Mouse (Mus musculus): ENCODE measurements around the gene Try4.
"Not testable (repeated sequence)": the region's sequence is repeated elsewhere in the genome, so short reads cannot be mapped to it uniquely, and the experiment has no call there.

The Try4 gene

DNA sequence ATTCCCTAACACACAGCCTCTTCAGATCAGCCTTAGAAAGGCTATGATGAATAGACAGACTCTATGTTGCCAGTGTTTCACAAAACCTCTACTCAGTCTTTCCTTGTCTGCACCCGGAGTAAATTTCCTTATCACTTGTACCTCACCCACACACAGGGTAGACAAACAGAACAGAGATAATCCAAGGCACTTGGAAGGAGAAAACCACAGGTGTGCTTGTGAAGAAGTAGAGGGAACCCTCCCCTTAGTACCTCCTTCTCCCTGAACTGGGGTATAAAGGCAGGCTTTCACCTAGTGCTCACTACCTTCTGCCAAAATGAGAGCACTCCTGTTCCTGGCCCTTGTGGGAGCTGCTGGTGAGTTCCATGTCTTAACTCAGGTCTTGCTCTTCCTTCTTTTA is at the start of gene Try4:
Gene Try4 (plus strand): TSS at position 301 of the 400 bp plus-strand sequence.
- DNase-seq (ENCODE audit: low spot score): no peak

DNA sequence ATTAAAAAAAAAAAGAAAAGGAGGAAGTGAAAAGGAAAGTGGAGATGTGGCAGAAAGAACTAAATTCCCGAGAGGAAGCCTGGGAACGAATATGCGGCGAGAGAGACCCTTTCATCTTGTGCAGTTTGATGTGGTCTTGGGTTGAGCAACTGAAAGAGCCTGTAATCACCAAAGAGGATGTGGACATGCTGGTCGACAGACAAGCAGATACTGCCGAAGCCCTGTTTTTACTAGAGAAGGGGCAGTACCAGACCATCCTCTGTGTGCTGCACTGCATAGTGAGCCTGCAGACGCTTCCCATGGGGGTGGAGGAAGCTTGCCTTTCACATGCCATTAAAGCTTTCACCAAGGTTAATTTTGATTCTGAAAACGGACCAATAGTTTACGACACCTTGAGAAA is 48.8 kb upstream of the Try4 start:
- DNase-seq (ENCODE audit: low spot score): not testable (repeated sequence)

DNA sequence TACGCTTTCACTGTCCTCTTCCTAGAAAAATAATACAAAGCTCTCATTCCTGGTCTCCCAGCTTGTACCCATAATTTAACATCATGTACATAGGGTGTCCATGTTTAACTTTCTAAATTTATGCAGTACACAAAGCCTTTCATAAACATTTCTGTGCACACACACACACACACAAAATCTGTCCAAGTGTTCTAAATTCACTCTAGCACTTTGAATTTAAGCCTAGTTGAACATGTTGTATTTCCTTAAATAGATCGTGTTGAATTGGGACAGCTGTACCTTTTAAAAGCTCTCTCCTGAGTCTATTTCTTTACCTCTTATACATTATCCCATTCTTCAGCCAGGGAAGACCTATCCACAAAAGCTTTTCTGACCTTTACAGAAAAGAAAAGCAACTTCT is 45.6 kb upstream of the Try4 start:
- no peak for DNase-seq (ENCODE audit: low spot score)

DNA sequence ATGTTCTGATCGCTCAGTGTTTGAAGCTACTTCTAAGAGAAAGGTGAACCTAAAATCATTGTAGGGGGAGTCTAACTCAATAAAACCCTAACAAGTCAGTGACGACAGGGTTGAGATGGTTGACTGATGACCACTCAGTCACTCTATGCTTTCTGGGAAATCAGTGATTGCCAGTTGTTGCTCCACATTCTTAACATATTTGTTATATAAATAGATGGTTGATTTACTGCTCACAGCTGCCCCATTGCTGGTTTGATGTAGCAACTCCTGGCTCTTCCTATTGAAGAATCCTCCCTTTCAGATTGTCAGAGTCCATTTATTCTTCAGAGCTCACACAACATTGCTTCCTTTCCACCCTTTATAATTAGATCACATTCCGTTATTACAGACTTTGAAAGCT is 44.6 kb upstream of the Try4 start:
- DNase-seq (ENCODE audit: low spot score): no peak

DNA sequence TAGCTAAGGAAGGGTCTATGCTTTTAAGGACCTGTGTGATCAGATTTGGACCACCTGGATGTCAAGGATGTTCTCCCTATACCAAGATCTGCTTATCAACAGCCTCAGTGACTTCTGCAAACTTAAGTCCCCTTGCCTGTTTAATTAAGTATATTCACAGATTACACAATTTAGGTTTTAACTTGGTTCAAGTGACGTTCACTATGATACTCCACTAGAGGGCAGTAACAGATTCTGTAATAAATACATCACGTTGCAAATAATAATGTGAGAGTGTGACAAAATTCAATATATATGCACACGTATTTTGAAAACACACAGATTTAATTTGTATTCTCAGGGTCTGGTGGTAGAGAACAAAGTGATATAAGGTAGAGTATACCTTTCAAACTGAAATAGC is 39.3 kb upstream of the Try4 start:
- DNase-seq (ENCODE audit: low spot score): no peak

- no peak for DNase-seq (ENCODE audit: low spot score)
Measured at GRCm38 (mm10) chr6:41266140-41266539, 35.9 kb upstream of the Try4 start.

- no peak for DNase-seq (ENCODE audit: low spot score)
Measured at GRCm38 (mm10) chr6:41298255-41298654, 3.8 kb upstream of the Try4 start.

DNA sequence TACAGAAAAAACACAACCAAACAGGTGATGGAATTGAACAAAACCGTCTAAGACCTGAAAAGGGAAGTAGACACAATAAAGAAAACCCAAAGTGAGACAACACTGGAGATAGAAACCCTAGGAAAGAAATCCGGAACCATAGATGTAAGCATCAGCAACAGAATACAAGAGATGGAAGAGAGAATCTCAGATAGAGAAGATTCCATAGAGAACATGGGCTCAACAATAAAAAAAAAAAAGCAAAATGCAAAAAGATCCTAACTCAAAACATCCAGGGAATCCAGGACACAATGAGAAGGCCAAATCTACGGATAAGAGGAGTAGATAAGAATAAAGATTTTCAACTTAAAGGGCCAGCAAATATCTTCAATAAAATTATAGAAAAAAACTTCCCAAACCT is 14.7 kb downstream of the Try4 start, which contains the start of gene Try5:
Gene Try5 (minus strand): TSS at position 101 of the 400 bp plus-strand sequence.
- not testable (repeated sequence) for DNase-seq (ENCODE audit: low spot score)

DNA sequence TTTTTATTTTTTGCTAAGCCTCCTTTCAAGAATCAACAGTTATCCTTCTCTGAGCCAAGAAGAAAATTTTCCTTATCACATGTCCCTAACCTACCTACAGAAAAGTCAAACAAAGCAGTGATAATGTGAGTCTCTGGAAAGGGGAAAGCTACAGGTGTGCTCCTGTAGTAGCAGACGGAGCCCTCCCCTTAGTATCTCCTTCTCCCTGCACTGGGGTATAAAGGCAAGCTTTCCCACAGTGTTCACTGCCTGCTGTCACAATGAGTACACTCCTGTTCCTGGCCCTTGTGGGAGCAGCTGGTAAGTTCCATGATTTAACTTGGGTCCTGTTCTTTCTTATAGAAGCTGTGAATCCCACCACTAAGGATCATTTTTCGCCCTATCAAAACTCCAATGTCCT is 51.9 kb downstream of the Try4 start, which contains the start of gene Try10:
Gene Try10 (plus strand): TSS at position 174 of the 400 bp plus-strand sequence.
- no peak for DNase-seq (ENCODE audit: low spot score)
